Mouse (Mus musculus) kidney, postnatal 10 days (tissue): ENCODE data around the gene Kdm5b.
A peak's percentile ranks its signal among the peaks of the same experiment; 100 is the strongest.

Experiments
- DNase-seq: peaks from one replicate; pipeline ENCODE4 v3.0.0; 2021; ENCODE audit warnings: mixed read lengths

The Kdm5b gene

DNA sequence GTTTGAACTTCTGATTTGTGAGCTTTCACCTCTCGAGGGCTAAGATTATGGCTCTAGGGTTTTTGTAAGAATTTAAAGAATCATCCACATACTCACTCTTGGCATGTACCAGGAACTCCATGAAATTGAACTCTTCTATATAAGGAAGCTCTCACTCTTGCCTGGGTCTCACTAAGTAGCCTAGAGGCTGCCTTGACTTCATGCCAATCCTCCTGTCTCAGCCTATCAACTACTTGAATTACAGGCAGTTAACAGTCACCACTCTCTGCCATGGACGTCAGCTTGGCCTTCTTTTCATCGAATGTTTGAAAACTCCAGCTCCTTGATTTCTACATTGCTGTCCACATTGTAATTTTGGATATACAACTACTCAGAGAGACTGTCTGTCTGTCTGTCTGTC is 7.6 kb upstream of the Kdm5b start:
- no peak for DNase-seq

DNA sequence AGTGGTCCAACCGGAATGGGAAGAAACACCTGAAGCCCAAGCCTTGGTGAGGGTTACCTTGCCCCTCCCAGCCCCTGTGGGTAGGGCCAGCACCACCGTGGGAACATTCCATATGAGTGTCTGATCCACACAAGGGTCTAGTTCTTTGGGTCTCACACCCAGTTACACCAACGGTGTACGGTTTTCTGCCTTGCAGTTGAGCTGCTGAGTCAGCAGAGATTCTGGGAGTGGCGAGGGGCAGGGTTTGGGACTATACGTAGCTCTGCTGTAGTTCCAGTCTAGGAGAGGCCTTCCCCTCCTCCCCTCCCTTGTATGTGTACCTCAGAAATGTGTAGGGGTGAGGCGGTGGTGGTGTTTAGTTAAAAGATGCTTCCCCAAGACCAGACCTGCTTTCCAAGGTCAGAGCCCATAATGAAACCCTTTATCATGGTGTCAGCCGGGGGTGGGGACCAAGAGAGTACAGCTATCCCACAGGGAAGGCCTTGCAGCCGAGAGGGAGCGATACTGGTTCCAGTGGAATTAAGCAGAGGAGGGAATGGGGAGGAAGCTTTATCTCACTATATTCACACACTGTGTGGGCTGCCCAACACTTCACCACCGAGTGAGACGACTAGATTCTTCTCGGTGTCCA is 4.6 kb upstream of the Kdm5b start:
- peak; percentile 28 for DNase-seq

- peak; percentile 83 for DNase-seq
These were observed 3.9 kb upstream of the Kdm5b start for GRCm38 (mm10) chr1:134555871-134556670.

- DNase-seq = peak; percentile 98
These were observed 3.2 kb upstream of the Kdm5b start for GRCm38 (mm10) chr1:134556671-134557218.

DNA sequence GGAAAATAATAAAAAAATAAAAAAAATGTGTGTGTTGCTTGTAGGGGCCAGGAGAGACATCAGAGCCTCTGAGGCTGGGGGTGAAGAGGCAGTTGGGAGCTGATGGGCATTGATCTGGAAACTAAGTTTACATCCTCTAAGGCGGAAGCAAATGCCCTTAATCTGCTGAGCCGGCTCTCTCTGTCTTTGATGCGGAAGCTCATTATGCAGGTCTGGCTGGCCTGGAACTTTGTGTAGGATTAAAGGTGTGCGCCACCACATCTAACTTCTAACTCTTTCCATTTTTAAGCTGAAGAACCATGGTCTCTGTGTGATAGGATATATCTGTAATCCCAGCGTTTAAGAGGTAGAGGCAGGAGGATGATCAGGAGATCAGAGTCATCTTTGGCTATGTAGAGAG is 1.5 kb upstream of the Kdm5b start:
- DNase-seq = no peak

- DNase-seq = no peak
These were observed 745 bp upstream of the Kdm5b start for GRCm38 (mm10) chr1:134559226-134559625.

DNA sequence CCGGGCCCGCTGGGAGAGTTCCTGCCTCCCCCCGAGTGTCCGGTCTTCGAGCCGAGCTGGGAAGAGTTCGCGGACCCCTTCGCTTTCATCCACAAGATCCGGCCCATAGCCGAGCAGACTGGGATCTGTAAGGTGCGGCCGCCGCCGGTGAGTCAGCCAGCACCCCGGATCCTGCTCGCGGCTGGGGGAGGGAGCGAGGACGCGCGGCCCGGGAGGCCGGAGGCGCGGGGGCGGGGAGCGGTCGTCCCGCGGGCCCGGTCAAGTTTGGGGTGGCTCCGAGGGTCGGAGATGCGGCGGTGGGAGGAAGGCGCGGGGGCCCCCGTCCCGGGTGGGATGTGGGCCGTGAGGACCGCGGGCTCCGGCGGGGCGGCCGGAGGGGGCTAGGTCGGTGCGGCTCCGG is 425 bp downstream of the Kdm5b start:
- DNase-seq = peak; percentile 64

- peak; percentile 64 for DNase-seq
These were observed 1.1 kb downstream of the Kdm5b start for GRCm38 (mm10) chr1:134560801-134561769.

DNA sequence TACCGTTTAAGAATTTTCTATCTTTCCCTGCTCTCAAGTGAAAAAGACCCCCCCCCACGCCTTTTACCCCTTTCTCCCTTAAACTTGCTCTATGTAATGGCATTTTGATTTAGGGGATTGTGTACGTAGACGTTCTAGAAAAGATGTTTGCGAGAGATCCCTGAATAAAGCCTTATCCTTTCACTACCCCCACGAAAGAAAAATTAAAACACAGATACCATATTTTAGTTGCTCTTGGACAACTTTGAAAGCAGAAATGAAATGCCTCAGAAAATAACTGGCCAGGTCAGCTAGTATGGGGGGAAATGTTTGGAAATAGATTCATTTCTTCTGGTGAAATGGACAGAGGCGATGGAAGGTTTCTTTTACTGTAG is 1.8 kb downstream of the Kdm5b start:
- DNase-seq = no peak

GRCm38 (mm10) chr1:134562457-134562856 is 2.5 kb downstream of the Kdm5b start:
- no peak for DNase-seq

DNA sequence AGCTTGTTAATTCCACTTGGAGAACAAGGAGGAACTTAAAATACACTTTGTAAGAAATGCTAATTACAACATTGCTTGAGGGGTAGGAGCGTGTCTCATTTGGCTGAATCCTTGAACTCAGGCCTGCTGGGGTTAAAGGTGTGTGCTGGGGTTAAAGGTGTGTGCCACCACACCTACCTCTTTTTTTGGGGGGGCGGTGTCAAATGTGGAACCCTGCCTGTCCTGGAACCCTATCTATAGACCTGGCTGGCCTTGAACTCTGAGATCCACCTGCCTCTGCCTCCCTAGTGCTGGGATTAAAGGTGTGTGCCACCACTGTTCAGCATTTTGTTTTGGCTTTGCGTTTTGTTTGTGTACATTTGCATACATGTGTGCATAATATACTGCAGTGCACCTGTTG is 3.8 kb downstream of the Kdm5b start:
- no peak for DNase-seq

GRCm38 (mm10) chr1:134567511-134567910 is 7.5 kb downstream of the Kdm5b start:
- DNase-seq = no peak

DNA sequence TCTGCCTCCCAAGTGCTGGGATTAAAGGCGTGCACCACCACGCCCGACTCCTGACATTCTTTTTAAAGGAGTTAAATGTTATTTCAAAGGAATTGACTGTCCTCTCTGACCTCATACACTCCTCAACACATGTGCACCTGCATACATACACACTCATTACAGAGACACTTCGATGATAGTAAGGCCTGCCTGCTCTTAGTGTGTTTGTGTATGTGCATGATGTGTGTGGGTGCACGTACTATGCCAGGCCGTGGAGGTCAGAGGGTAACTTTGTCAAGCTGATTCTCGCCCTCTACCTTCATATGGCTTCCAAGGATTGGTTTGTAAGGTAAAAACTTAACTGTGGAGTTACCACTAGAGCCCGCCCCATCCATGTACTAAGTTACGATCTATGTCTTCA is 10.2 kb downstream of the Kdm5b start:
- DNase-seq = no peak

DNA sequence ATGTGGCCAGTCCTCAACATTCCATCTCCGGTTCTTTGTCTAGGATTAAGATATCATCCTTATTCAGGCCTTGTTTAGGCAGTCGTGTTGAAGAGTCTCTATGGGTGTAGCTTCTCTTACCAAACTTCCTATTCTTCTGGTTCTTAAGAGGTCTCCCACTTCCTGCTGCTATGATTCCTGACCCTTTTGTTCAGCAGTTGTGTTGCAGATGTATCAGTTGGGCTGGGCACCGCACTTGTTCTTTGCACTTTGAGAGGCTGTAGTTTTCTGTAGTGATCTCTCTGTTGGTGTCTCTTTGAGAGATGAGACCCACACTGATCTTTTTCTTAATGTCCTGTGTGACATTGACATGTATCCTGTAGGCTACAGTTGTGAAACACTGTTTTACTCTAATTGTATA is 10.7 kb downstream of the Kdm5b start:
- DNase-seq = no peak

GRCm38 (mm10) chr1:134573300-134573931 is 13.4 kb downstream of the Kdm5b start:
- DNase-seq = no peak

DNA sequence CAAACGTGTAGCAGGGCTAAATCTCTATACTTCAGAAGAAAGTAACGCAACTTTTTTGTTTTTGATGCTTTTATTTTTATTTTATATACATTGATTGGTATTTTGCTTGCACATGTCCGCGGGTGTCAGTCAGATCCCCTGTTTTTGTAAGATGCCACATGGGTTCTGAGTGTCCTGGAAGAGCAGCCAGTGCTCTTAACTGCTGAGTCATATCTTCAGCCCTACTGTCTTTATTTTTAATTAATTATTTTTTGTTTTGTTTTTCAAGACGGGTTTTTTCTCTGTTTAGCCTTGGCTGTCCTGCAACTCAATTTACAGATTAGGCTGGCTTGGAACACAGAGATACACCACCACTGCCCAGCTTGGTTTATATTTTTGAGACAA is 14.0 kb downstream of the Kdm5b start:
- DNase-seq = no peak

DNA sequence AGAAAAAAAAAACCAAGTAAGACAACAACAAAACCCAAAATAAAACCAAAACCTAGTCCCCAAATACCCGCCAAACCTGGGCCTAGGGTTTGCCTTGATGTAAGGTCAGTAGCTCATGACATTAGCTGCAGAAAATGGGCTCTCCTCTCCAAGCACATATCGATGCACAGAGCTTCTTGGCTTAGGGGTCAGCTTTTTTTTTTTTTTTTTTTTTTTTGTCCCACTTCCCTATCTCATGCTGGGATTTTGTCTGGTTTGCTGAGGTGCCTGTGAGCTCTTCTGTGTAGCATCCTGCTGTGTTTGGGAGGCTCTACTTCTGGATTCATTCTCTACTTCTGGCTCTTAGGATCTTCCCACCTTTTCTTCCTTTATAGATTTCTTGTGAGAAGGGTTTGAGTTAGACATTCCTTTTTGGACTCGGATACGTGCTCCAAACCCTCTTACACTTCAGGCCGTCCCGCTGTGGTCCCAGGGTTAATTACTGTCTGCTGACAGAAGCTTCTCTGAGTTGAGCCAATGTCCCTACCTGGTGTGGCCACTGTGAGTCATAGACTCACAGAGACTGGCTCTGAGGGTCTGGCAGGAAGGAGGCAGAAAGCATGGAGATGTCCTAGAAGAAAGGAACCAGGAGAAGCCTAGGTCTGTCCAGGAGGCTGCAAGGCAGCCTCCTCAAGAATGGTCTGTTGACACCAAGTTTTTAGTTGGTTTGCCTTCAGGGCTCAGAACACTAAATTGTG is 17.6 kb downstream of the Kdm5b start:
- DNase-seq = no peak

GRCm38 (mm10) chr1:134580796-134581195 is 20.8 kb downstream of the Kdm5b start:
- DNase-seq = no peak

DNA sequence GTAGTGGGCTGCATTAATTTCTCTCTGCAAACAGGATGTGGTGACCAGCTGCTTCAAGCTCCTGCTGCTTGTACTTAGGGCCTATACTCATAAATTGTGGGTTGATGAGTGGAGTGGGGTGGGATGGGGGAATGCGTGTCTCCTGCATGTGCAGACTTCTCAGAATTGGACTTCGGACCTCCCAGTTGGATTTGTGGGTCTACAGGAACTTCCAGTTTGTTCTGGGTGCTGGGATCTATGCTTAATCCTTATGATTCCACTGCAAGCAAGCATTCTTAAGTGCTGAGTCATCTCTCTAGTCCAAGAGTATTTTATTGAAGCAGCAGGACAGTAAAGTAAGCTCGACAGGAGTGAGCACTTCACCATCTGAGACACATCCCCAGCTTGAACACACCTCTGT is 23.6 kb downstream of the Kdm5b start:
- DNase-seq = no peak

- no peak for DNase-seq
These were observed 29.7 kb downstream of the Kdm5b start for GRCm38 (mm10) chr1:134589676-134590075.

DNA sequence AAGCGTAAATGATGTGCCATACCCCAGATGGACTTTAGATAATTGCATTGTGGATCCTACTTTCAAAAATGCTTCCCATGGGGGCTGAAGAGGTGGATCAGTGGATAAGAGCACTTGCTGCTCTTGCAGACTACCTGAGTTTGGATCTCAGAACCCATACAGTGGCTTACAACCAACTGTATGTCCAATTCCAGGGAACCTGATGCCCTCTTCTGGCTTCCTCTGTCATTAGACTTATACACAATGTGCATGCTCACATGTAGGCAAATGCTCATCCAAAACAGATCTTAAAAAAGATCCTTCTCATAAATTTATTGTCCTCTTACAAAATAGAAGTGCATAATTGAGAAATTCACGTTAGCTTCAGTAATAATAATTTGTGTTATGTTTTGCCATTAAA is 31.8 kb downstream of the Kdm5b start:
- no peak for DNase-seq
